Comparison of ENCODE assay signal across 10 mouse cellular contexts in genomic region chr12:4488411-4488810, GRCm38 (mm10). TPM values are rescaled to one million over a fixed set of nuclear protein-coding genes. Genes with fewer than 3 reads are reported as not detected.
DNase-seq lines count a peak whose midpoint lies in the region; ATAC-seq and TF ChIP-seq lines count a peak whose summit lies in the region.
"Had no signal": no experiment of that assay in that cellular context is flagged by ENCODE, and none has a peak within 500 bp of the region (broad histone marks: within the 10 kb centered on the region; RNA-seq: fewer than 3 reads in every experiment).

No protein-coding gene starts in this region.

- no peak for TF ChIP-seq POLR2A in kidney, adult 2 months (IDR thresholded peaks at IDR 0.05; ENCODE audit: low read depth, low read length)

- no peaks in the 10 kb centered on the region for H3K4me1 ChIP-seq in kidney, adult 2 months (ENCODE audit: control insufficient read depth, insufficient read depth, low read length)
- H3K4me1 ChIP-seq in kidney, embryonic 15.5 days, result no peaks in the 10 kb centered on the region
- H3K4me1 ChIP-seq in midbrain, embryonic 11.5 days (ENCODE audit: control insufficient read depth, insufficient read depth, low read length), result no peaks in the 10 kb centered on the region

- intact Hi-C loops in gastrocnemius, adult 2 months (cut with DNase I), result no loop called here

- no peaks in the 10 kb centered on the region for H3K27me3 ChIP-seq in kidney, adult 2 months (replicated peaks; ENCODE audit: control insufficient read depth, insufficient read depth, low read length)
- H3K27me3 ChIP-seq in kidney, embryonic 15.5 days, result no peaks in the 10 kb centered on the region
- no peaks in the 10 kb centered on the region for H3K27me3 ChIP-seq in midbrain, embryonic 11.5 days (ENCODE audit: control insufficient read depth, insufficient read depth, low read length)

- no peaks in the 10 kb centered on the region for H3K9me3 ChIP-seq in kidney, embryonic 15.5 days (replicated peaks)
- H3K9me3 ChIP-seq in midbrain, embryonic 11.5 days (ENCODE audit: control insufficient read depth, low read length), result no peaks in the 10 kb centered on the region
- H3K9me3 ChIP-seq: G1E had no signal

- H3K9ac ChIP-seq in kidney, embryonic 15.5 days, result no peak overlapping the region
- no peak overlapping the region for H3K9ac ChIP-seq in midbrain, embryonic 11.5 days (ENCODE audit: low read length)

- DNase-seq in kidney, adult 2 months, result peak; percentile 91
- DNase-seq in adrenal gland, adult (ENCODE audit: inconsistent age in 2 of 2, low spot score in 1 of 2), result peak; percentile 94
- peak; percentile 82 for DNase-seq in gastrocnemius, adult 2 months
- DNase-seq in kidney, postnatal 4 days, result peak; percentile 51 to 62
- DNase-seq in midbrain, embryonic 11.5 days (ENCODE audit: low spot score, missing footprints), result no peak
- DNase-seq: right cerebral cortex, adult 18-20 months had no signal

- H3K4me2 ChIP-seq in kidney, embryonic 15.5 days, result no peak overlapping the region
- H3K4me2 ChIP-seq in midbrain, embryonic 11.5 days, result no peak overlapping the region

- no peak overlapping the region for H3K4me3 ChIP-seq in kidney, adult 2 months (ENCODE audit: insufficient read depth, low read depth, low read length)
- no peak overlapping the region for H3K4me3 ChIP-seq in kidney, embryonic 15.5 days (replicated peaks)
- no peak overlapping the region for H3K4me3 ChIP-seq in gastrocnemius, adult 2 months
- no peak overlapping the region for H3K4me3 ChIP-seq in midbrain, embryonic 11.5 days (ENCODE audit: low read depth, low read length)

- no peak for TF ChIP-seq CTCF in kidney, adult 2 months (conservative IDR thresholded peaks at IDR 0.05; ENCODE audit: insufficient read depth, insufficient read length, low read depth, low read length)
- no peak for TF ChIP-seq CTCF in gastrocnemius, adult 2 months (IDR thresholded peaks at IDR 0.05)

- ATAC-seq in kidney, embryonic 15.5 days (replicated peaks; ENCODE audit: low FRiP score), result no peak
- ATAC-seq in erythroid progenitor cell, adult 5-6 weeks (replicated peaks; ENCODE audit: low FRiP score, poor library complexity, severe bottlenecking), result no peak
- ATAC-seq in midbrain, embryonic 11.5 days (ENCODE audit: low FRiP score), result no peak
- no peak; the same call in 1 of the 2 replicates for ATAC-seq in granulocyte monocyte progenitor cell, adult 5-6 weeks (replicated peaks; ENCODE audit: poor library complexity, severe bottlenecking)

- H3K27ac ChIP-seq in kidney, adult 2 months (ENCODE audit: insufficient read depth, low read depth, low read length), result no peak overlapping the region
- H3K27ac ChIP-seq in kidney, embryonic 15.5 days, result no peak overlapping the region
- no peak overlapping the region for H3K27ac ChIP-seq in gastrocnemius, adult 2 months
- no peak overlapping the region for H3K27ac ChIP-seq in midbrain, embryonic 11.5 days (ENCODE audit: low read depth, low read length)

- WGBS in kidney, adult 2 months, result 48% methylated on average over 6 of the region's 6 CpGs
- 80% methylated on average over 6 of the region's 6 CpGs for WGBS in kidney, embryonic 15.5 days
- 88% methylated on average over 6 of the region's 6 CpGs for WGBS in midbrain, embryonic 11.5 days

- H3K36me3 ChIP-seq in kidney, adult 2 months (ENCODE audit: control insufficient read depth, insufficient read depth, low read length), result no peaks in the 10 kb centered on the region
- H3K36me3 ChIP-seq in kidney, embryonic 15.5 days, result no peaks in the 10 kb centered on the region
- no peaks in the 10 kb centered on the region for H3K36me3 ChIP-seq in midbrain, embryonic 11.5 days (ENCODE audit: control insufficient read depth, insufficient read depth, low read length)
- H3K36me3 ChIP-seq: G1E had no signal

RNA-seq across cellular contexts. Expression of gene Ncoa1, which starts 11.4 kb away (rescaled TPM):
- polyA plus RNA-seq in kidney, adult 2 months (2012; rRNA removed), result 20.1 and 27.6 TPM in 2 replicates
- 5.4 and 6.9 TPM in 2 replicates for polyA plus RNA-seq in kidney, embryonic 15.5 days (2015; fragmentation: Nextera tagmentation; extraction: Ambion mirVana)
- 10 to 100 TPM; 26.1 to 26.6 TPM for total RNA-seq in gastrocnemius, adult 2 months (2021)
- 13.4 and 14.8 TPM in 2 replicates for total RNA-seq in erythroid progenitor cell, adult 5-6 weeks (2015; ENCODE audit: low replicate concordance)
- 5.5 and 8.5 TPM in 2 replicates for total RNA-seq in erythroid progenitor cell, adult 5-6 weeks (2017; ENCODE audit: low replicate concordance)
- polyA plus RNA-seq in midbrain, embryonic 11.5 days (2014; fragmentation: Nextera tagmentation; extraction: Ambion mirVana), result 4.7 and 4.9 TPM in 2 replicates
- 14.5 and 15.6 TPM in 2 replicates for total RNA-seq in granulocyte monocyte progenitor cell, adult 5-6 weeks (2014; fragmentation: Nextera tagmentation)
- 10.1 and 16.9 TPM in 2 replicates for total RNA-seq in granulocyte monocyte progenitor cell, adult 5-6 weeks (2017)
